Mouse (Mus musculus): ENCODE measurements at regions not wholly inside any gene's neighbourhood (a gene's known extent, or its start where the extent isn't known, plus 50 kb on each side); places are given as distances from the start of the nearest gene placed in this dataset.
"Not testable (repeated sequence)": the region's sequence is repeated elsewhere in the genome, so short reads cannot be mapped to it uniquely, and the experiment has no call there.

DNA sequence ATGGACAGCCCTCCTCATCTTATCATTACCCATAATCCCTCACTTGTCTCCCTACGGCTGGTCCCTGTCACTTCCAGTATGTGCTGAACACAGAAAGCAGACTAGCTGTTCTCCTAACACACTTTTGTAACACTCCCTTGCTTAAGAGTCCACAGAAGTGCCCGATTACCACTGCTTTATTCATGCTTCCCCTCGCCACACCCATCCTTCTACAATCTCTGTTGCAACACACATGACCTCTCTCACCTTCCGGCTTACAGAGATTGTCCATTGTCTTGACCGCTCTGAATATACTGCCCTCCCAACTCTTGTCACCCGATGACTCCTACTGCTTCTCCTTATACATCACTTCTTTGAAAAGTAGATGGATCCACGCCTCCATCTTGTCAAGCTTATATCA, 132.9 kb downstream of the Snx18 start:
- no peak for DNase-seq (ENCODE audit: low spot score in 2 of 2)

DNA sequence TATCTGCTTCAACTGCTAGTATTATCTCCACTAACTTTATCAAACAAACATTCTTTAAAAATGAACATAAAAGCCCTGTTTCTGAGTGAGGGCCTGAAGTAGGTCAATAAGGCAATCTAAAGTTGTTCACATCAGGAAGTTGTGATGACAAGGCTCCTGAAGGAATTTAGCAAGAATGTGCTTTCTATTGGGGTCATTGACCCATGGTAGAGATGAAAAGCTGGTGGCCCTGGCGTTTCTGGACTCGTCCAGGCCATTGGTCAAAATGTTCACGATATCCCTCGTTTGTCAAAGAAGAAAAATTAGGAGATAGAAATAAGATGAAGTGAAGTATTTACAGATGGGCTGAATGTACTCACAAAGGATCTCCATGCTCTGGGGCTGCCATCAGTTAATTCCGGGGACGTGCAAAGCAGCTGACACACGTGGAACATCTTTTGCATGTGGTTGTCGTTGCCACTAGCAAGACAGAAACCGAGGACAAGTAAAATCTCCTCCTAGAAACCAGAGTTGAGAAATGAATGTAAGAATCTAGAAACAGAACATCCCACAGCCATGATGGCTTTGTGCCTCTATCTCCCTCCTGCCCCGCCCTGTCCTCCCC, 134.1 kb downstream of the Snx18 start:
- DNase-seq (ENCODE audit: low spot score in 2 of 2): no peak

DNA sequence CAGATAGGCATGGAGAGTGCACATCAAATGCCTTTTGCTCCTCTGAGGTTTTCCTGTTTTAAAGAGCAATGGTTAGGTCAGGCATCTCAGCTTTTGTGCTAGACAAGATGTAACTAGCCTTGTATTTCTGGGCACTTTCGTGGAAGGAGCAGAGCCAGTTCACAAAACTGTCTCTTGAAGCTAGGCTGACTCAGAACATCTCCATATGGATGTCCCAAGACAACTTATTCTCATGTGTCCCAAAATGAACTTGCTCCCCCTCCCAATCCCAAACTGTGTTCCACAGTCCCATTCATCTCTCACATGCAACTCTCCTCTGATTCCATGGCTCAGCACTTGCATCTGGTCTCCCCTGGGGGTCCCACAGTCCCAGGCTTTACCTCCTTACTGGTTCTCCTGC, 135.5 kb downstream of the Snx18 start:
- DNase-seq (ENCODE audit: low spot score in 2 of 2): no peak

DNA sequence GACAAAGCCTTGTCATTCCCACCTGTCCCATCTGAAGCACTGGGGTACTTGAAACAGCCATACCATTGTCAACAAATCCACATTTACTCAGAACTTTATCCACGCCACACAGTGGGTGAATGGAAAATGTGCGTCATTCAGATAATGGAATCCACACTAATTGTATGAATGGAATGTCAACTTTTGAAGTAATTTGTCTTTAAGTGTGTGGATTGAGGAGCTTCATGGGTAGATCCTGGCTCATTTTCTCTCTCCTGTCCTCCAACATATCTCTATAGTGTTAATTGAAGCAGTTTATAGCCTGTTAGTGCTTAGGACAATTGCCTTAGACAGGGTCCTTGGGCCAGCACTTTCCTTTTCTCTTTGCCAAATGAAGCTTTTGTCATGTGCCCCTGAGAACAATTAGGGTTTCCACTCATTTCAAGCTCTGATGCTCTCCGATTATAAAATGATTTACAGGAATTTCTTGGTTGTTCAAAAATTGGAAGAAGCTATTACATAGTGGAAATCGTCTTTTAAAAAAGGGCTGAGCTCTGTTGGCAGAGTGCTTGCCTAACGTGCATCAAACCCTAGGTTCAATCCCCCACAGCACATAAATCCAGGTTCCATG, 140.4 kb downstream of the Snx18 start:
- DNase-seq (ENCODE audit: low spot score in 2 of 2): no peak

DNA sequence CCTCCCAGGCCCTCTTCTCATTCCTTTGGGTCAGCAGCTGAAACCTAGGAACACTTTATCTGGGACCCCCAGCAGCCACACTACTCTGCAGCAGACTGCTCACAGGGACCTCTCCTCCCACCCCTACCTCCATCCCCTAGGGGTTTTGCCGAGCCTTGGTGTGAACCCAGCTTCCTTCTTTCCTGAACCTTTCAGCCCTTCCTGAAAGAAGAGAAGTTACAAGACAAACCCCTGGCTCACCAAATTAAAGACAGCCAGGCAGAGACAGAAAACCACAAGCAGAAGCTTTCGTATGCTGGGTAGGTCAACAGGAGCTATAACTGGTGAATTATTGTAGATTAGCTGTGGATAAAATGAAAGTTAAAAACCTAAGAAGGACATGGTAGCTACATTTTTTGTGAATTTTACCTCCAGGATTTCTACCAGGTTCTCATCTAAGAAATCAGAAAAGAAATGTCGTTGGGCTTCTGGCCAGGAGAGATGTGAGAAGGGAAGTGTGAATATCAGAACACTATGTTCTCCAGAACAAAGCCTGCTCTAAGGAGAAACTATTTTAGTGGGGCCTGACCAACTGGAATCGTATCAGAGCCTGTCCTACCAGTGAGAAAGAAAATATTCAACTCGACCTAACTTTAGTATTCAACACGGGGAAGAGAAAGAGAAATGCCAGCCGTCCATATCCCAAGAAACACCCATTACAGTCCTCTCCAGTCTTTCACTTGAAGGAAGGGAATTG, 147.4 kb downstream of the Snx18 start:
- DNase-seq (ENCODE audit: low spot score in 2 of 2): no peak

DNA sequence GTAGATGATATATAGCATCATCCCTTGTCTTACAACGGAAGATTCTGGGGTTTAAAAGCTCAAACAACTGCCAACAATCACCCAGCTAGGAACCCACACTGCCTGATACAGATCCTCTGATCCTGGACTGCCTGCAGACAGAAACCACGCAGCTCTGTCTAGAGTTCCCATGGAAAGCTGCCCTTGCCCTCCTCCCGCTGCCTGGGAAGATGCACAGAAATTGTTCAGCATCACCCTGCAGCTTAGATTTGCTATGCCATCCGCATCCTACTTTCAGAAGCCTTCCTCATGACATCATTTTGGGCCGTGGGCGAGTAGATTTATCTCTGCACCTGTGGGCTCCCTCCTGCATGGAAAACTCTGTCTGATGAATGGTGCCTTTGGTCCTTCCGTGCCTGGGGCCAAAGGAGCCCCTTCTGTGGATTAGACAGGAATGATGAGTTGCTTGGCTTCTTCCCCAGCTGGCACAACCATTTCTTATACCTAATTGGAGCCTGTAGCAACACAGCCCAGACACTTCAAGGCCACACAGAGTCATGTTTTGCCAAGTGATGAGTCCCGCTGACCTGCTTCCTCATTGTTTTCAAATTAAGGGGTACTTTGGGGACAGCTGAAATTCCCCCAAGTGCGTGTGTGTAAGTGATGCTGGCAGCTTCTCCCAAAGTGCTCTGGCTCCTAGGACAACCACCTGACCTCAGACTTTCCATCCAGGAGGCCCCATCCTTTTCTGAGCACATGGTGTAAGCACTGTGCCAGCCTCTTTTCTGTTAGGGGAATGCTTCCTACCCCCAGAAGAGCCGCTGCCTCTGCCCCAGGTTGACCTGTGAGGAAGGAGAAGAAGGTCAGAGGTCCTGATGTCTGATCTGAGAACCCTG, 153.9 kb downstream of the Snx18 start:
- no peak for DNase-seq (ENCODE audit: low spot score in 2 of 2)

DNA sequence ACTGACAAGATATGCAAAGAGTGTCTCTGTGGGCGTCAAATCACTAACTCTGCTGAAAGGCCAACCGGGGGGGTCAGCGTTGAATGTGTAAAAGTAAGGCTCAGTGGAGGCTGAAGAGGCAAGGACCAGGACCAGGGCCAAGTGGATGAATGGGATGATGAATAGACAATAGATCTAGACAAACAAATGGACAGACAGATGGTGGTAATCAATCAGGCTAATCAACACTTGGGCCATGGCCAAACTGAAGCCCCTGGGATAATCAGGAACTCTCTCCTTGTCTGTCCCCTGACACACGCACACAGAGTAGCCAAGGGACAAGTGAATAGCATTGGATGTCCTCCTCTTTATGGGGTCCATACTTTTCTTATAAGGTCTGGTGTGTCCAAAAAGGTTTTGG, 154.9 kb downstream of the Snx18 start:
- no peak for DNase-seq (ENCODE audit: low spot score in 2 of 2)

DNA sequence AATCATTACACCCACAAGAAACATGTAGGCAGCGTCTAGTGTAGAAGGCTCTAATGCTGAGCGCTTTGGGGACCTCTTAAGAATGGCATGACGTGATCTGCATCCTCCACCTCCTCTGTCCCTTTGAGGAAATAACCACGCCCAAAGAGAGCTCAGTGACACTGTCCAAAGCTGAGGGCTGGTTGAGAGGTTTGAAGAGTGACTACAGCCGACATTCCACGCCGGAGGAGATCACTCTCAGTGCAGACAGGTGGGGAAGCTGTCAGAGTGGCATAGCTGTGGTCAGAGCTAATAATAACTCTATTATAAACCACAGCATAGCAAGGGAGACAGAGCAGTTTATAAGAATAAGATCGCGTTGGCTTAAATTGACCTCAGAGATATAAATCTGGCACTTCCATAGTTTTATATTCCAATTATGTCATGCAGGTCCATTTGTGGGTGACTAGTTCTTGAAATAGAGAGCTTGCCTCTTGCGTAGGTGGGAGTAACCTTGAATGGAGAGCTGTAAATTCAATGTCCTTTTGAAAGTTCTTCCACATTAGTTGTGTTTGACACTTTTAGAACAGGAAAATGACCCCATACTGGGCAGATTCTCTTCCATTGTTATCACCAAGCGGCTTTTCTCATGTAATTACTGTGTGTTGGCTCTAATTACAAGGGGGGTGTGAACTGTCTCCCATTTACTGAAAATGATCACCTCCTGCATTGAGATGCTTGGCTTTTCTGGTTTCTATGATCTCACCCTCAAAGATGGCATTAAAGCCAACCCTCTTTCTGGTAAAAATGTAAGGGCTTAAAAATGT, 161.7 kb downstream of the BC067074 start:
- DNase-seq (ENCODE audit: low spot score in 2 of 2): no peak

DNA sequence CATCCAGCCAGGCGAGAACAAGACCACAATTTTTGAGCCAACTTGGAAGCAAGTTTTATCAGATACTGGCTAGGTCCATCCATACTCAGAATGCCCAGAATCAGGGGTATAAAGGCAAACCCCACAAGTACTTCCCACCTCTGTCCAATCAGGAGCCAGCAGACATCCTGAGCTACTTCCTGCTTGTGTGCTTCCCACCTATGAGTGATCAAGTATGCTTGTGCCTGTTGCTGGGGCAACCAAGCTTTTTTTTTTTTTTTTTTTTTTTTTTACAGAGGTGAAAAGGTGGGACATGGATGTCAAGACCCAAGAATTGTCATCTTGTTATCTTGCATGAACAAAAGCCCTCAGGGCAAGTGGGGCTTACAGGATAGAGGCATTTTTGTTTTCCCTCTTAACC, 155.4 kb downstream of the BC067074 start:
- no peak for DNase-seq (ENCODE audit: low spot score in 2 of 2)

DNA sequence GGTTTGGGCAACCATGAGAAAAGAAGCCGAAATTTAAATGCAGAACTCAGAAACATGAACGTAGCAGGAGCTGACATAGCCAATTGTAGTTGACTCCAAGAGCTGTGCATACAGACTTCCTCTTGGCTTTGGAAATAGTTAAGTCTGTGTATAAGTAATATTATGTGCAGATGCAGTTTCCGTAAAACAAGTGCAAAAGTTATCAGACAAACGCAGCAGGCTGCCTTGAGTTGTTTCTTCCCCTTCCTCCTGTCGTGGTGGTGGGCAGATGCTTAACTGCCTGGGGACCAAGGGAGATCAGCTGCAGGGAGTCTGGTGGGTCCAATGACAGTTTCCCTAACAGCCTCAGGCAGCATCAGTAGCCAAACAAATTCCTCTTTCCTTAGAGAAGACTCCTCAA, 153.3 kb downstream of the BC067074 start:
- DNase-seq (ENCODE audit: low spot score in 2 of 2): no peak

DNA sequence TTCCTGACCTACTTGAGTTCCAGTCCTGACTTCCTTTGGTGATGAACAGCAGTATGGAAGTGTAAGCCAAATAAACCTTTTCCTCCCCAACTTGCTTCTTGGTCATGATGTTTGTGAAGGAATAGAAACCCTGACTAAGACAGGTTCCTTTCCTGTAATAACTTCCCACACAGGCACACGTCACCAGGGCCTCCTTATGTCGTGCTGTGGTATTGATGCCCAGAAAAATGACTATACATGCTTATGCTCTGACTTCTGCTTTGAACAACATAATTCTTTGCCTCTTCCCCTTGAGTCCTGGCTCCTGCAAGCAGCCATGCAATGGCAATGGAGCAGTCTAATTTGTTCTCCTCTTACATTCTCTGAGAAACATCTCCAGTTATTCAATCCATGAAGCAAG, 151.5 kb downstream of the BC067074 start:
- not testable (repeated sequence) for DNase-seq (ENCODE audit: low spot score in 2 of 2)

DNA sequence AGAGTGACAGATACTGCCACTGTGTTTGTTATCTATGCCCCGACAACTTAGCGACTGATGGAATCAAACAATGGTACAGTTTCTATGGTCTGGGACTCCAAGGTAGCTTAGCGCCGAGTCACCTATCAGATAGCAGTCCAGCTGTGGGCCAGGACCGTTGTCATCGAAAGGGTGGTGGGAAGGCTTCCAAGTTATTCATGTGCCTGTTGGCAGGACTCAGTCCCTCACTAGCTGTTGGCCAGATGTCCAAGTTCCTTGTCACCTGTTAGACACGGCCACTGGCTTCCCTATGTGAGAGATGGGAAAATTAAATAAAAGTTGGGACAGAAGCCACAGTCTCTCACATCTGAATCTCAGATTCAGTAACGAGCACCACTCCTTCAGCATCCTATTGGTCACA, 150.1 kb downstream of the BC067074 start:
- DNase-seq (ENCODE audit: low spot score in 2 of 2): no peak

DNA sequence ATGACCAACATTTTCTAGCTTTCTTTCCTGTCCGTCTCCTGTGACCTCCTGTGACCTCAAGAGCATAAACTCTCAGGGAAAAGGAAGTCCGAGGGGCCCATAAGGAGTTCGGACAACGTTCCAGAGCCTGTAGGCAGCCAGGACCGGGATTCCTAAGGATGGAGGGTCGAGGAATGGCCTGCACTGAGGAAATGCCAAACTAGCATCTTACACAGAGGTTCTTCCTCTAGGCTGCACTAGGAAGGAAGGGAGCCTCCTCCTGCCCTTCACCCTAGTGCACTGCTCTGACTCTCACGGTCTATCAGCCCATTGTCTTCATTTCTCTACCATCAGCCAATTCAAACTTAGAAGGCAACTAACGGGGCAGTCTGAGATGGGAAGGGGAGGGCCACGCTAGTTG, 149.2 kb downstream of the BC067074 start:
- DNase-seq (ENCODE audit: low spot score in 2 of 2): no peak

DNA sequence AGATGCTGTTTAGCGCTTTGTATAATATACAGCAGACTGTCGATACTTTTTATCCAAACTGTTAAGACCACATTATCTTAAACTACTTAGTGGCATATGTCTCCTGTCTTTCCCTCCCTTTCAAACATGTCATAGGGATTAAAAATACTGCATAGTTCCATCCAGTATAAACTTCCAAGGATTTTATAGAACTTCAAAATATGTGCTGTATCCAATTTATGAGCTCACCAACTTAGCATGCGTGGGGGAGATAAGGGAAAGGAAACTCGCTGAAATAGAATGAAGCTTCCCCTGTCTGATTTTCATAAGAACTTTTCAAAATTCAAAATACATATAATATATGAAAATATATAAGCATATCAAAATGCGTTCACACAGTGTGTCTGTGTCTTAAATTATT, 147.2 kb downstream of the BC067074 start:
- DNase-seq (ENCODE audit: low spot score in 2 of 2): no peak

DNA sequence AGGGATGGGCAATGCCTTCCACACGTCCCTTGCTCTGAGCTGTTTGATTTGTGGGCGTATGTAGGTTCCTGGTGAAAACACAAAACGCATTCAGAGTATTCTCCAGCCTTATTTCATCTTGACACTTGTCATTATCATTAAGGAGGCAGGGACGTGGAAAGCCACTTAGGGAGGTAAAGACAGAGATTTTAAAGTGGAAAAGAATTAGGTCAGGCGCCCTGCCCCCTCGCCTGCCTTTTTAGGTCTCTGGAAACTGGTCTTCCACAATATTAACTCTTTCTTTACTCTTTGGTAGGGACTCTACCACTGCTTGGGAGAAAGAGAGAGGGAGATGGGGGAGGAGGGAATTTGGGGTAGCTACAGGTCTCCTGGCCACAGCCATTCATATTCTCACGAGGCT, 146.6 kb downstream of the BC067074 start:
- DNase-seq (ENCODE audit: low spot score in 2 of 2): no peak

DNA sequence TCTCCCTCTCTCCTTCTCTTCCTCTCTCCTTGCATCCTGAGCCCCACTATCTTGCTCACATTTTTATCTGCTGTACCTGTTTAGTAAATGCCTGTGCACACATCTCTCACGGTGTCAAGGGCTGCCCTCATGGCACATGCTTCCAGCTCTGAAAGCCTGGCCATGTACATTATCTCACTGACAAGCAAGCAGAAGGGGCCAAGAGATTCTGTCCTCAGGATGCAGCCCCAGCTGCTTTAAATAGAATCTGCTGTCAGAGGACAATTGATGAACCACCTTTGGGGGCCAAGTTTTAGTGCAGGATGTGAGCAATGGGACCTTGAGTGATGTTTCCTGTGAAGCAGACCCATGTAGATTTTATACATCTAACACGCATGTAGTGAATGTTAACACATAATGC, 145.9 kb downstream of the BC067074 start:
- DNase-seq (ENCODE audit: low spot score in 2 of 2): no peak

DNA sequence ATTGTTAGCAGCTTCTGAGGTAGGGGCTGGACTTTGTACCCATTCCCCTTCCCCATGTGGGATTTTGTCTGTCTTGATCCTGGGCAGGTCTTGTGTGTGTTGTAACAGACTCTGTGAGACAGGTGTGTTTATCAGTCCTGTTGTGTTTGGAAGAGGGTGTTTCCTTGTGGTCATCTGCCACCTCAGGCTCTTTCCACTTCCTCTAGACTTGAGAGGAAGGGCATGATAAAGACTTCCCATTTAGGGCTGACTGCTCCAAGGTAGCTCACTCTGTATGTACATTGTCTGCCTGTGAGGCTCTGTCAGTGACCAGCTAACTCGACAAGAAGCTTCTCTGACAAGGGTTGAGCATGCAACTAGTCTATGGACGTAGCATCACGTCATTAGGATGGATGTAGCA, 143.3 kb downstream of the BC067074 start:
- no peak for DNase-seq (ENCODE audit: low spot score in 2 of 2)

DNA sequence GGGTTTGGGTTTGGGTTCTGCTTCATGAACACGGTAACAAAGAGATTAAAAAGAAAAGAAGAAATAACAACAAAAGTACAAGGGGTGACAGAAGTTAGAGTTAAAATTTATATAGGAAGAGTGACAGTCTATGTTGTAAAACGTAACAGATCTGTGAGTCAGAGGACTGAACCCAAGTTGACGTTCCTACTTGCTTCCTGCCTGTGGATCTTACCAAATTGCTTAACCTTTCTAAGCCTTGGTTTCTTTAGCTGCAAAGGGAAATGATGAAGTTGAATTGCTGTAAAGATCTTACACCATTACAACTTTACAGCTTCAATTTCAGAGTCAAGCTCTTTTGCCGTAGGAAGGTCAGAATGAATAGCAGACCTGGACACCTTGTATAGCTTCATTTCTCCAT, 142.2 kb downstream of the BC067074 start:
- no peak for DNase-seq (ENCODE audit: low spot score in 2 of 2)

DNA sequence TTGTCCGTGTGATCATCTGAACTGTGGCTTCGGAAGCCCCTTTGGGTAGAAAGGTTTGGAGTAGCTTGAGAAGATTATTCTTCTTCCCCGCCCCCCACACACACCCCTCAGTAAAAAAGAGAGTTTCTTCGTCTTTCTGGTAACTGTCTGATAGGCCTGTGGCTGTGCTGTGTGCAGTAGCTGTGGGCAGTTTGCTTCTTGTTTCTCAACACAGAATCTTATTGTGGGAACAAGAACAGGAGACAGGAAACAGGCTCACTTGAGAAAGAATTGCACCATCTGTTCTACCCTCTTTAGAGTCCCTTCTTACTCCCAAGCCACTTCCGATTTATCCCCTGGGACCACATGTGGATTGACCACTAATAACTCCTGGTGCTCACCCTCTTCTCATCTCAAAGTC, 140.5 kb downstream of the BC067074 start:
- DNase-seq (ENCODE audit: low spot score in 2 of 2): no peak

DNA sequence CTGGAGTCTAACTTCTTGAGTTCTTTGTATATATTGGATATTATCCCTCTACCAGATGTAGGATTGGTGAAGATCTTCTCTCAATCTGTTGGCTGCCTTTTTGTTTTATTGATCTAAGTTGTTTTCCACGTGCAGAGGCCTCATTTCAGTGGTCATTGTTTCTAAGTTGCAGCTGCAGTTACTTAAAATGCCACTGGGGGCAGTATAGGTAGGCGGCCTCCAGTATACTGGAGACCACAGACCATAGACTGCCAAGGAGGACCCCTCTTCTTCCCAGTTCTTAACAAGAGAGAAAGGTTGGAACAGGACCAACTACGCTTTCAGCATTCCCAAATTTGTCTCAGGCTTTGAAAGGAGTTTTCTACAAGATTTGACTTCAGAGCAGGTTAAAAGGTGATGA, 136.7 kb downstream of the BC067074 start:
- no peak for DNase-seq (ENCODE audit: low spot score in 2 of 2)
